Mouse (Mus musculus): ENCODE measurements at regions not wholly inside any gene's neighbourhood (a gene's known extent, or its start where the extent isn't known, plus 50 kb on each side); places are given as distances from the start of the nearest gene placed in this dataset.

DNA sequence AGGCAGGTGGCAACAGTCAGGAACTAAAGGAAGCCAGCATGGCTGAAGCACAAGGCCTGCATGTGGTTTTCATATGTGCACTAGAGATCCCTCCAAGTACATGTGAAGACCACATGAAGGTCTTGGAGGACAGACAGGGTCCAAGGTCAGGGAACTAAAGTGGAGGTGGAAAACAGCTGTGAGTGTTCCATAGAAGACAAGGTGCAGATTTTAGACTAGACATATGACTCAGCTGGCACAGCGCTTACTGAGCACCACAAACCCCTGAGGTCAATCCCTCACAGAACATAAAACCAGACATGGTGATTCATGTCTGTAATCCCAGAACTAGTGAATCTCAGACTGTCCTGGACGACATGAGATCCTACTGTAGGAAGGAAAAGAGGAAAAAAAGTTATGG is 75.3 kb upstream of the Rnf152 start:
- TF ChIP-seq CTCF (IDR thresholded peaks at IDR 0.05) (no peak), POLR2A (IDR thresholded peaks at IDR 0.05; ENCODE audit: insufficient read depth, low read depth, low read length) (no peak), EP300 (IDR thresholded peaks at IDR 0.05; ENCODE audit: insufficient read depth, low read depth, low read length) (no peak)
